Mouse (Mus musculus): ENCODE data around the gene Stk11. TPM values are rescaled to one million over a fixed set of nuclear protein-coding genes. Genes with fewer than 3 reads are reported as not detected.

The Stk11 gene
- total RNA-seq, 4 experiments from 2014 or later: 148 to 176 (median 153) TPM

- DNase-seq (ENCODE audit: low spot score): no peak
These were observed 14.9 kb downstream of the Stk11 start for GRCm38 (mm10) chr10:80130403-80131031.

DNA sequence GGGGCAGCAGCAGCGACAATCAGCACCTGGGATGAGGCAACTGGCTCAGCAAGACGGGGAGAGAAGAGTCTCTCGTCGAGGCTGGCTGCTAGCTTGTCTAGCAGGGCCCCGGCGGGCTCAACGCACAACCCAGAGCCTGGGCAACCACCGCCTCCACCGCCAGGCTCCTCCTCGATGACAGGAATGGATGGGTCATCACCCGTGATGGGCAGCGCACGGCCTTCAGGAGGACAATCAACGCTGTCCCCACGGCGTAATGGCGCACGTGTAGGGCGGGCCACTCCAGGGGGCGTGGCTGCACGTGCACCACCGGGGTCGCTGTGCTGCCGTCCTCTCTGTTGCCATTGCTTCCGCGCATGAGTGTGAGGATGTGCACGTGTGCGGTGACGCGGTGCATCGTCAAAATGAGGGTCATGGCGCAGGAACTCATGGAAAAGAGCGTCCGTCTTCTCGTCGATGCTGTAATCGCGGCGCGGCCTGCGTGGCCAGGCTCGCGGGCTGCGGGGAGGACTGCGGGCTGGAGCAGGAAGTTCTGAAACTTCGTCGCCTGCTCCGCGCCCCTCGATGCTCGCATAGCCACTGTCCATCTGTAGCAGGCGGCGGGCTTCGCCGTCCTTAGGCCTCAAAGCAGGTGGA is 15.8 kb downstream of the Stk11 start:
- no peak for DNase-seq (ENCODE audit: low spot score)

GRCm38 (mm10) chr10:80131952-80132350 is 16.3 kb downstream of the Stk11 start:
- DNase-seq (ENCODE audit: low spot score): no peak

- no peak for DNase-seq (ENCODE audit: low spot score)
These were observed 17.7 kb downstream of the Stk11 start for GRCm38 (mm10) chr10:80133226-80133849.

- no peak for DNase-seq (ENCODE audit: low spot score)
These were observed 18.8 kb downstream of the Stk11 start for GRCm38 (mm10) chr10:80134421-80134820.

- DNase-seq (ENCODE audit: low spot score): no peak
These were observed 19.6 kb downstream of the Stk11 start for GRCm38 (mm10) chr10:80135161-80135560.

GRCm38 (mm10) chr10:80135641-80136040 is 20.0 kb downstream of the Stk11 start:
- DNase-seq (ENCODE audit: low spot score): no peak

GRCm38 (mm10) chr10:80136179-80136951 is 20.8 kb downstream of the Stk11 start:
- DNase-seq (ENCODE audit: low spot score): no peak

DNA sequence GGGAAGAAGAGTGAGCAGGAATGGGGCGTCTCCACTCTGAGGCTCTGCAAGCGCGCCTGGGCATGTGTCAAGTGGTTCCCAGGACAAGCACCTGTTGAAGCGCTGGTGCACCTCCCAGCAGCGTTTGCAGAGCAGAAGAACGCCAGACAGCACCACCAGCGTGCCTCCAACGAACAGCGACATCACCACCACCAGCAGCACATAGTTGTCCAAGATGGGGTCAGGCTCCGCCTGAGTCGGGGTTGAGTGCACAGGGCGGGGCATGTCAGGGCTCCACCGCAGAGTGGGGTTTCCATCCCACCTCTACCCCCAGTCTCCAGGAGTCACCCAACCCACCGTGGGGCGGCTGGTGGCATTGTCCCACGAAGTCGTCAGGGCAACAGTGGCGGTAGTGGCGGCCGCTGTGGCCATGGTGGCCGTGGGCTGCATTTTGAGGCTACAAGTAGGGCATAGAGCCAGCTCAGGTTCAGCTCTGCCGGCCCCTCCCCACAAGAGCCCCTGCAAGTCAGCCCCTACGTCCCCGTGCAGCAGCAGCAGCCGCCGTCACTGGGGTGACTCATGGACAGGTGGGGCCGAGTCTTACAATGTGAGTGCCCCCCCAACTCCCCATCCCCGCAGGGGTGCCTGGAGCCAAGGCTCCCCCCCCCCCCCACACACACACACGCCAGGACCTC is 21.5 kb downstream of the Stk11 start:
- no peak for DNase-seq (ENCODE audit: low spot score)

GRCm38 (mm10) chr10:80137626-80138552 is 22.3 kb downstream of the Stk11 start:
- no peak for DNase-seq (ENCODE audit: low spot score)

DNA sequence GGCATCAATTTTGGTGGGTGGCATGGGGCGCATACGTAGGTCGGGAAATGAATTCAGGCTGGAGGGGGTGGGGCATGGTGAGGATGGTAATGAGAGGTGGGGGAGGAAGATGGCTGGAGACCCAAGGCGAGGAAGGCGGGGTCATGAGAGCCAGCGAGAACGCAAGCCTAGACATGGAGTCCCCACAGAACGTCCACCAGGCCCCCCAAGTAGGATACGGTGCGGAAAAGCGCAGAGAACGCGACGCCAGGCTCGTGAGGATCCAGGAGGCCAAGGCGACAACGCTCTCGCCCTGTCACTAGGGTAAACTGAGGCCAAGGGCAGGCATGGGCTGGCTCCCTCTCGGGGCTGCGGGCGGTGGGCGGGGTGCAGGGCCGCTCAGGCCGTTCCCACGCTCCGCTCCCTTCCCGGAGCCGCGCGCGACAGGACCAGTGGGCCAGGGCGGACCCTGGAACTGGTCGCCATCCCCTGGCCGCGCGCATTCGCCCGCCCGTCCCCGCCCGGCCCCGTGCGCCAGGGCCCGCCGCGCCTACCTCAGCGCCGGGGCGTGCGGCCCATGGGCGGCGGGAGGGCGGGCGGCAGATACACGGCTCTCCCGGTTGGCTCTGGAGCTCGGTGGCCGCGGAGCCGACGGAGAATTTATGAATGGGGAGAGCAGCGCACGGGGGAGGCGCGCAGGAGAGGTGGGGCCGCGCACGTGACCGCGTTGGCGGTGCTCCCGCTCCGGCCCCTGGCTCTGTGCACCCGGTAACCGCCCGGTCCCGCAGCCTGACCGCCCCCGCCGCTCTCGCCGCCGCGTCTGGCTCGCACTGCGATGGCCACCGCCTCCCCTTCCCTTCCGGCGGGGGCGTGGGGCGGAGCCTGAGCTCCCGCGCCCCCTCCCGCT is 23.2 kb downstream of the Stk11 start, which contains the start of gene Atp5d:
Atp5d (plus strand) TSS at position 80 of the 886 bp plus-strand sequence.
- no peak for DNase-seq (ENCODE audit: low spot score)

DNA sequence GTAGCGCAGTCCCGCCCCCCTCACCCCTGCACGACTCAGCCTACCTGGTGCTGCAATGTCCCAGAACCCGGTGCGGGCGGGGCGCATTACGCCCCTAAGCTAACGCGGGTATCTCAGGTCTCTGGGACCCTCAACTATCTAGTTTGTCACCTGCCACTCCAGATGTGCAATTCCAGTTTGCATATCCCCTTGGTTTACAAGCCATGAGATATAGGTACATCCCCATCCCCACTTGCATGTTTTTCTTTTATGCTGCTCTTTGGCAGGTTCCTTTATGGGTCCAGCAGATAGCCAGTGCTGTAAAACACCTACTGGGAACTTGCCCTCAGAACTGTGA is 23.8 kb downstream of the Stk11 start:
- no peak for DNase-seq (ENCODE audit: low spot score)

- DNase-seq (ENCODE audit: low spot score): no peak
These were observed 24.5 kb downstream of the Stk11 start for GRCm38 (mm10) chr10:80139975-80140665.

DNA sequence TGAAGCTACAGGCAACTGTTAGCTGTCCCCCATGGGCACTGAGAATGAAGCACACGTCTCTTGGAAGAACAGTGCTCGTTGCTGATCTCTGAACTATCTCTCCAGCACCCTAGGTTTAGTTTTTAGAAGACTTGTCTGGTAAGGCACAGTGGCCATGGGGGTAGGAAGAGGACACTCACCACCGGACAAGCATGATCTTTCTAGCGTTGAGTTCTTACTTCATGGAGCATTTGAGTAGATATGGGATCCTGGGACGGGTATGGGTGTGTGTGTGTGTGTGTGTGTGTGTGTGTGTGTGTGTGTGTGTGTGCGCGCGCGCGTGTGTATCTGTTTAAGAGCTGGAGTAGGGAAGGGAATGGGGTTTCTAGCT is 25.0 kb downstream of the Stk11 start, which contains the start of gene Cbarp:
Cbarp (minus strand) TSS at position 170 of the 370 bp plus-strand sequence.
- DNase-seq (ENCODE audit: low spot score): no peak

DNA sequence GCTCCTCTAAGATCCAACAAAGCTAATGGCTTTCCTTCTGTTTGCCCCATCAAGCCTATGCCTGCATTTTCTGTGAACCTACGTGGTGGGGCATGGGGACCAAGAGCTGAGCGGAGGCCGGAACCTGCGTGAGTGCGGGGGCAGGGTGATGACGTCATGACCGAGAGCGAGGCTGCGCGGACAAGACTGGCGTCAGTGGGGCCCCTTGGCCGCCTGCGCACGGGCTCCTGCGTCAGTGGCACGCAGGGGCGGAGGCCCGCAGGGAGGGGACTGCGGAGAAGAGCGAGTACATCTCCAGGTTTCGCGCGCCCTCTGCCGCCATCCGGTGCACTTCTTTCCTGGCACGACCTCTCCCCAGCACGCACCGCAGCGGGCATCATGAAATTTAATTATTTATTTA is 25.6 kb downstream of the Stk11 start:
- peak; percentile 94 for DNase-seq (ENCODE audit: low spot score)

- peak; percentile 97 for DNase-seq (ENCODE audit: low spot score)
These were observed 26.4 kb downstream of the Stk11 start for GRCm38 (mm10) chr10:80141786-80142529.

DNA sequence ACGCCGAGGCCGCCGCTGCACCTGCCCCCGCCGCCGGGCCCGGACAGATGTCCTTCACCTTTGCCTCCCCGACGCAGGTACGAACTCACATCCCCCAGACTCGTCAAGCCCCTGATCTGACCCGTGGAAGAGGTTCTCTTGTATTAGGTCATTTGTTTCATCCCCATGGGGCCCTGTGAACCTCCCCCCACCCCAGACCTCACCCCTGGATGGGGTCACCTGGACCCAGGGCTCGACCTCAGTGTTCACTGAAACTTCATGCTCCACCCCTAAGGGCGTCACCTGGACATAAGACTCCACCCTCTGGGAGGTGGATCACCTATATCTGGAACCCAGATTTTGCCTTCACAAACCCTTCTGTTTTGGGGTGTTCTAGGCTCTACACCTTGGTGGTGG is 26.9 kb downstream of the Stk11 start:
- DNase-seq (ENCODE audit: low spot score): no peak

DNA sequence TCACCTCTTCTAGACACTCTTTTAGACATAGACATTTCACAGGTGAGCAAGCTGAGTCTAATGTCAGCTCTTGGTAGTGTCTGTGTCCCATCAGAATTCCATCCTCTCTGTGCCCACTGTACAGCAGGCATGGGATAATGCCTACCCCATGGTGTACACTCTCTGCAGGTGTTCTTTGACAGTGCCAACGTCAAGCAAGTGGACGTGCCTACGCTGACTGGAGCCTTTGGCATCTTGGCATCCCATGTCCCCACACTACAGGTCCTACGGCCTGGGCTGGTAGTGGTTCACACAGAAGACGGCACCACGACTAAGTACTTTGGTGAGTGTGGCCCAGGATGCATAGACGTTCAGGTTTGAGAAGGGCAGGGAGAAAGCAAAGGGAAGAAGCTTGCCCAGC is 28.1 kb downstream of the Stk11 start:
- DNase-seq (ENCODE audit: low spot score): no peak

Measured in heart, adult 8-10 months (tissue).